Mouse (Mus musculus): ENCODE measurements at regions not wholly inside any gene's neighbourhood (a gene's known extent, or its start where the extent isn't known, plus 50 kb on each side); places are given as distances from the start of the nearest gene placed in this dataset.
A peak's percentile ranks its signal among the peaks of the same experiment; 100 is the strongest.

- no peak for DNase-seq
Observed at GRCm38 (mm10) chr10:84088799-84089778, 351.3 kb downstream of the Nuak1 start.

- DNase-seq: no peak
Observed at GRCm38 (mm10) chr10:84093919-84094318, 346.5 kb downstream of the Nuak1 start.

GRCm38 (mm10) chr10:84097196-84097595, 343.2 kb downstream of the Nuak1 start:
- no peak for DNase-seq

GRCm38 (mm10) chr10:84103985-84104384, 336.4 kb downstream of the Nuak1 start:
- DNase-seq: no peak

- DNase-seq: no peak
Observed at GRCm38 (mm10) chr10:84104556-84104955, 335.8 kb downstream of the Nuak1 start.

GRCm38 (mm10) chr10:84109680-84110371, 330.6 kb downstream of the Nuak1 start:
- DNase-seq: no peak

- no peak for DNase-seq
Observed at GRCm38 (mm10) chr10:84110372-84110985, 329.9 kb downstream of the Nuak1 start.

GRCm38 (mm10) chr10:84111502-84111901, 328.9 kb downstream of the Nuak1 start:
- DNase-seq: no peak

GRCm38 (mm10) chr10:84111909-84112308, 328.5 kb downstream of the Nuak1 start:
- no peak for DNase-seq

GRCm38 (mm10) chr10:84119952-84120550, 320.3 kb downstream of the Nuak1 start:
- DNase-seq: no peak

- DNase-seq: no peak
Observed at GRCm38 (mm10) chr10:84137019-84137658, 303.3 kb downstream of the Nuak1 start.

GRCm38 (mm10) chr10:84142741-84143454, 297.5 kb downstream of the Nuak1 start:
- no peak for DNase-seq

GRCm38 (mm10) chr10:84143674-84144343, 296.6 kb downstream of the Nuak1 start:
- DNase-seq: no peak

GRCm38 (mm10) chr10:84144344-84144687, 296.1 kb downstream of the Nuak1 start:
- no peak for DNase-seq

GRCm38 (mm10) chr10:84147305-84147984, 293.0 kb downstream of the Nuak1 start:
- no peak for DNase-seq

GRCm38 (mm10) chr10:84163752-84164151, 276.6 kb downstream of the Nuak1 start:
- no peak for DNase-seq

- DNase-seq: no peak
Observed at GRCm38 (mm10) chr10:84165832-84166567, 274.4 kb downstream of the Nuak1 start.

GRCm38 (mm10) chr10:84166568-84166905, 273.9 kb downstream of the Nuak1 start:
- DNase-seq: no peak

GRCm38 (mm10) chr10:84172828-84173321, 267.5 kb downstream of the Nuak1 start:
- DNase-seq: peak; percentile 6
